Mouse (Mus musculus): Measurements from ENCODE around the gene Sirt2. TPM values are rescaled to one million over a fixed set of nuclear protein-coding genes. Genes with fewer than 3 reads are reported as not detected.

Gene Sirt2
- polyA plus RNA-seq, 1 experiment from 2014 or later, result 25.1 TPM

- Histone ChIP-seq H3K4me3 (replicated peaks) (peak overlapping the region; percentile 61), H3K9me3 (replicated peaks) (no peaks in the 10 kb centered on the region), H3K27ac (peak overlapping the region; percentile 74), H3K4me1 (replicated peaks) (peaks cover 31% of the 10 kb centered on the region), H3K4me2 (peak overlapping the region; percentile 84), H3K36me3 (0 out of 2 replicates have a peak, but pooled peaks cover 5% of the 10 kb centered on the region), H3K27me3 (no peaks in the 10 kb centered on the region), H3K9ac (peak overlapping the region; percentile 76)
- ATAC-seq (ENCODE audit: low read depth) (peak; percentile 79), DNase-seq (peak; percentile 72)
- 4% methylated on average over 32 of the region's 32 CpGs for WGBS (ENCODE audit: insufficient replicate concordance)
Observed at GRCm38 (mm10) chr7:28796562-28796975, 30.0 kb downstream of the Sirt2 start.

- ATAC-seq (ENCODE audit: low read depth) (no peak), DNase-seq (no peak)
- Histone ChIP-seq H3K4me1 (replicated peaks) (peaks cover 63% of the 10 kb centered on the region), H3K27ac (no peak overlapping the region), H3K4me2 (no peak overlapping the region), H3K9me3 (replicated peaks) (no peaks in the 10 kb centered on the region), H3K27me3 (no peaks in the 10 kb centered on the region), H3K36me3 (0 out of 2 replicates have a peak, but pooled peaks cover 5% of the 10 kb centered on the region), H3K9ac (no peak overlapping the region), H3K4me3 (replicated peaks) (no peak overlapping the region)
- WGBS (ENCODE audit: insufficient replicate concordance), result 84% methylated on average over 9 of the region's 9 CpGs
Observed at GRCm38 (mm10) chr7:28799994-28800393, 33.5 kb downstream of the Sirt2 start.

GRCm38 (mm10) chr7:28801451-28801850, 34.9 kb downstream of the Sirt2 start:
- Histone ChIP-seq H3K9ac (no peak overlapping the region), H3K27ac (no peak overlapping the region; the same call in 1 of the 2 replicates), H3K27me3 (no peaks in the 10 kb centered on the region), H3K36me3 (0 out of 2 replicates have a peak, but pooled peaks cover 5% of the 10 kb centered on the region), H3K9me3 (replicated peaks) (no peaks in the 10 kb centered on the region), H3K4me2 (no peak overlapping the region), H3K4me1 (replicated peaks) (peaks cover 51% of the 10 kb centered on the region), H3K4me3 (replicated peaks) (no peak overlapping the region)
- DNase-seq (no peak), ATAC-seq (ENCODE audit: low read depth) (no peak)
- 77% methylated on average over 3 of the region's 3 CpGs for WGBS (ENCODE audit: insufficient replicate concordance)

DNA sequence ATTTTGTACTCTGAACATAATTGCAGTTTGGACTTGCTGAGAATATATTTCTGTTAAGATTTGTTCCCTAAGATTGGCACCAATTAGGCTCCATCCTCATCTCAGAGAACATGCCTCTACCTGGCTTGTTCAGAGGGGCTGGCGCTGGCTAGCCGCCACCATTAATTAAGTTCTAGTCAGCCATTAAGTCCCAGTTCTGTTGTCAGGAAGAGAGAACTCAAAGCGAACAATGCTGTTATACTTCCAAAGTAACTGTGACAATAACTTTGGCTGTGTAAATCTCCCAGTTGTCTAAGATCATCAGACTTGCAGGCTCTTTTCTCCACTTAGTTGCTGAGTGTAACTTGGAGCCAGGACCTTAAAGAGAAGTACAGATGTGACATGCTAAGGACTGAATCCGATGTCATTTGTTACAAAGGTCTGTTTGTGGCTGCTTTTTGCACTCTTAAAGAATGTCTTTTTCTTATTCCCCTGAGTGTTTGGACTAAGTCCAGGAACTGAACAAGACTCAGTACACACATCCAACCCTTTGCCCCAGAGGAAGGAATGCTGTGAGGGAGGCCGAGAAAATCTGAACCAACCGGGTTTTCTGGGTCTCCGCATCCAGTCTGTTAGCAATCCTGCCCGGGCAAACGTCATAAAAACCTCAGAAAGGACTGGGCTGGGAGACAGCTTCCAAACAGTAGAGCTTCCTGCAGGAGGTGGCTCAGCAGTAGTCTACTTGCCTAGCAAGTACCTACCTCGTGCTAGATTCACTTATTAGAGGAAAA, 35.6 kb downstream of the Sirt2 start:
- ATAC-seq (ENCODE audit: low read depth), result no peak

DNA sequence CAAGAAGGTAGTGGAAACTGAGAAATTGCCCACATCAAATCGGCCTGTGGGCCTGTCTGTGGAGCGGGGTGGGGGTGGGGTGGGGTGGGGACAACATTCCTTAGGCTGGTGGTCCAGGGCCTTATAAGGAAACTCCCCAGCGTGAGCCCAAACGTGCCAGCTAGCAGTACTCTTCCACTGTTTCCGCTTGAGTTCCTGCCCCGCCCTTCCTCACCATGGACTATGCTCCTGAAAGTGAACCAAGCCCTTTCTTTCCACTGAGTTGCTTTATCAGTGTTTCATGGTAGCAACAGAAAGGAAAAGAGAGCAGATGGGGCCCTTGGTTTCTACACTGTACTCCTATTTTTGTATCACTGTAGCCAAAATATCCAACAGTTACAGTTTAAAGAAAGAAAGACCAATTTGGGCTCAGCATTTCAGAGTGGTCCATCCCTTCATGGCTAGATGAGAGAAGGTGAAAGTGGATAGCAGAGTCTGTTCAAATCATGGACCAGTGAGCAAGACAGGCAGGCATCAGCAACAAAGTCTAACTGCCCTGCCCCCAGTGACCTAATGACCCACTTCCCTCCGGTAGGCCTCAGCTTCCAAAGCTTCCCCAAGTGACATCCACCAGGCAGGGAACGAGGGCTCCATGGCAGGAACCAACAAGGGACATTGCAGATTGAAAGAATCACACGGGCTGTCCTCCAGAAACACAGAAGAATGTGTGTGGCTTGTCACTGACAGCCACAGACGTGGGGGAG, 36.5 kb downstream of the Sirt2 start:
- Histone ChIP-seq H3K27me3 (no peaks in the 10 kb centered on the region), H3K9ac (peak overlapping the region; percentile 46; the same call in 1 of the 2 replicates), H3K4me1 (replicated peaks) (peaks cover 49% of the 10 kb centered on the region), H3K36me3 (0 out of 2 replicates have a peak, but pooled peaks cover 5% of the 10 kb centered on the region), H3K27ac (peak overlapping the region; percentile 87), H3K9me3 (replicated peaks) (no peaks in the 10 kb centered on the region), H3K4me3 (replicated peaks) (no peak overlapping the region), H3K4me2 (peak overlapping the region; percentile 29)
- ATAC-seq (ENCODE audit: low read depth) (peak; percentile 65), DNase-seq (no peak)
- 14% methylated on average over 10 of the region's 10 CpGs for WGBS (ENCODE audit: insufficient replicate concordance)

More for the DNA sequence above, 35.6 kb downstream of the Sirt2 start:
- no peak overlapping the region for H3K4me3 ChIP-seq (replicated peaks)
- 0 out of 2 replicates have a peak, but pooled peaks cover 5% of the 10 kb centered on the region for H3K36me3 ChIP-seq
- peak overlapping the region; percentile 87 for H3K27ac ChIP-seq
- H3K27me3 ChIP-seq, result no peaks in the 10 kb centered on the region
- no peak for DNase-seq
- no peak overlapping the region for H3K4me2 ChIP-seq
- 50% methylated on average over 10 of the region's 10 CpGs for WGBS (ENCODE audit: insufficient replicate concordance)
- peaks cover 49% of the 10 kb centered on the region for H3K4me1 ChIP-seq (replicated peaks)
- no peaks in the 10 kb centered on the region for H3K9me3 ChIP-seq (replicated peaks)
- H3K9ac ChIP-seq, result peak overlapping the region; percentile 46; the same call in 1 of the 2 replicates

DNA sequence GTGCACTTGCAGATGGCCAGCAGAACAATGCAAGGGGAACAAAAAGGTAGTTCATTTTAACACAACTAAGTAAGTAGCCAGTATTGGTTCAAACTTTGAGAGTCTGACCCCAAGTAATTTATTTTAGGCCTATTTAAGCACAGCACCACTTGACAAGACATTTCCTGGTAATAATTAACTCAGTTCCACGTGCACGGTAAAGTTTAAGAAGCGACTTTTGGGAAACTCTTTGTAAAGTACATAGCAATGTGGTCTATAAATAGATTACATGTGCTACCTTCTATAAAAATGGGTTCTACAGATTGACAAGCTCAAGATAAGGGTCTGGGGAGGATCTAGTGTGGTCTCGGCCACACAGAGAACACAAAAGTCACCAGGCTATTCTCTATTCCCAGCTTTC, 37.2 kb downstream of the Sirt2 start:
- H3K36me3 ChIP-seq, result no peaks in the 10 kb centered on the region
- no peak for DNase-seq

GRCm38 (mm10) chr7:28806869-28807268, 40.3 kb downstream of the Sirt2 start:
- H3K9ac ChIP-seq, result no peak overlapping the region

More for the DNA sequence above, 37.2 kb downstream of the Sirt2 start:
- no peak for ATAC-seq (ENCODE audit: low read depth)
- Histone ChIP-seq H3K4me1 (replicated peaks) (peaks cover 54% of the 10 kb centered on the region), H3K4me2 (peak overlapping the region; percentile 29; the same call in 1 of the 2 replicates), H3K27me3 (no peaks in the 10 kb centered on the region), H3K9me3 (replicated peaks) (no peaks in the 10 kb centered on the region), H3K27ac (peak overlapping the region; percentile 87), H3K4me3 (replicated peaks) (no peak overlapping the region), H3K9ac (no peak overlapping the region)
- 34% methylated on average over 4 of the region's 4 CpGs for WGBS (ENCODE audit: insufficient replicate concordance)

GRCm38 (mm10) chr7:28807641-28808220, 41.2 kb downstream of the Sirt2 start:
- peaks cover 11% of the 10 kb centered on the region for H3K36me3 ChIP-seq
- H3K27me3 ChIP-seq, result no peaks in the 10 kb centered on the region
- ATAC-seq (ENCODE audit: low read depth), result no peak
- peak overlapping the region; percentile 95 for H3K4me2 ChIP-seq
- 62% methylated on average over 6 of the region's 8 CpGs for whole genome bisulfite sequencing (ENCODE audit: insufficient replicate concordance)
- H3K9ac ChIP-seq, result peak overlapping the region; percentile 93
- peak overlapping the region; percentile 99 for H3K27ac ChIP-seq
- H3K4me3 ChIP-seq (replicated peaks), result peak overlapping the region; percentile 84
- H3K4me1 ChIP-seq (replicated peaks), result peaks cover 47% of the 10 kb centered on the region
- no peaks in the 10 kb centered on the region for H3K9me3 ChIP-seq (replicated peaks)
- no peak for DNase-seq

More at GRCm38 (mm10) chr7:28806869-28807268, 40.3 kb downstream of the Sirt2 start:
- Histone ChIP-seq H3K4me3 (replicated peaks) (no peak overlapping the region), H3K27me3 (no peaks in the 10 kb centered on the region), H3K9me3 (replicated peaks) (no peaks in the 10 kb centered on the region), H3K4me2 (no peak overlapping the region), H3K4me1 (replicated peaks) (peaks cover 47% of the 10 kb centered on the region), H3K36me3 (peaks cover 3% of the 10 kb centered on the region; the same call in 1 of the 2 replicates), H3K27ac (no peak overlapping the region; the same call in 1 of the 2 replicates)
- DNase-seq (no peak), ATAC-seq (ENCODE audit: low read depth) (no peak)
- 50% methylated on average over 4 of the region's 4 CpGs for WGBS (ENCODE audit: insufficient replicate concordance)

- 2% methylated on average over 35 of the region's 35 CpGs for WGBS (ENCODE audit: insufficient replicate concordance)
- peaks cover 18% of the 10 kb centered on the region for H3K36me3 ChIP-seq
- H3K4me2 ChIP-seq, result peak within 1 kb of the TSS; percentile 95
- H3K27ac ChIP-seq, result peak within 1 kb of the TSS; percentile 99
- peak; percentile 36 for DNase-seq
- peak within 1 kb of the TSS; percentile 93 for H3K9ac ChIP-seq
- peak; percentile 0; the same call in 1 of the 2 replicates for ATAC-seq (ENCODE audit: low read depth)
- H3K27me3 ChIP-seq, result no peaks in the 10 kb centered on the region
- peak within 1 kb of the TSS; percentile 84 for H3K4me3 ChIP-seq (replicated peaks)
- peaks cover 47% of the 10 kb centered on the region for H3K4me1 ChIP-seq (replicated peaks)
- no peaks in the 10 kb centered on the region for H3K9me3 ChIP-seq (replicated peaks)
Observed at GRCm38 (mm10) chr7:28808221-28808941, 41.8 kb downstream of the Sirt2 start, which contains the start of gene Hnrnpl. Gene Hnrnpl (plus strand): TSS chr7:28808541.

DNA sequence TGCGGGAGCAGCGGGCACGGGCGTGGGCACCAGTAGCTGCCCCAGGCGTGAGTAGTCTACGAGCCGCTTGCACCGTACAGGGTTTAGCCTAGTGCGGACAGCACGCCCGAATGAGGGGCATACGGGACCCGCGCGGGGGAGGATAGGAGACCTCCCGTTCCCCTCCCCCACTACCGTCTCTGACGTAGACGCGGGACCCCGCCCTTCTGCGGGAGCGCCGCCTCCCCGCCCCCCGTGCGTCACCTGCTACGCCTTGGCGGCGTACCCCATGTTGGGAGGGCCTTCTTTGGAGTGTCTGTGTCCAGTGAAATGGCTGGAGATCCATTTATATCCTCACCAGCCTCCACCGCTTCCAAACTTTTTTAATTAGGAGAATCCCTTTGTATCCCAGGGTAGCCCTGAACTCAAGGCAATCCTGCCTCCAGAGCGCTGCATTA, 42.4 kb downstream of the Sirt2 start:
- no peaks in the 10 kb centered on the region for H3K27me3 ChIP-seq
- peak overlapping the region; percentile 99 for H3K27ac ChIP-seq
- H3K36me3 ChIP-seq, result peaks cover 24% of the 10 kb centered on the region
- H3K4me1 ChIP-seq (replicated peaks), result peaks cover 47% of the 10 kb centered on the region
- peak overlapping the region; percentile 93 for H3K9ac ChIP-seq
- ATAC-seq (ENCODE audit: low read depth) (peak; percentile 60), DNase-seq (peak; percentile 89)
- H3K9me3 ChIP-seq (replicated peaks), result no peaks in the 10 kb centered on the region
- peak overlapping the region; percentile 84 for H3K4me3 ChIP-seq (replicated peaks)
- 0% methylated on average over 32 of the region's 32 CpGs for WGBS (ENCODE audit: insufficient replicate concordance)
- peak overlapping the region; percentile 95 for H3K4me2 ChIP-seq
